Mouse (Mus musculus) hindbrain, embryonic 15.5 days (tissue): Measurements from ENCODE around the gene Bcl2a1a. TPM values are rescaled to one million over a fixed set of nuclear protein-coding genes. Genes with fewer than 3 reads are reported as not detected.
"Not testable (repeated sequence)": the region's sequence is repeated elsewhere in the genome, so short reads cannot be mapped to it uniquely, and the experiment has no call there.

Experiments
- ATAC-seq: fragments of 200-750 bp; cut with Nextera tagmentation; 2 replicates; pipeline ENCODE4 v1.8.0; 2017; ENCODE audit warnings: low read depth, moderate number of reproducible peaks, moderate TSS enrichment; ENCODE audit not compliant: low FRiP score
- H3K27ac ChIP-seq: fragments of 300-500 bp; sonication (generic); replicated peaks from 2 replicates; pipeline ENCODE4 v1.5.1; 2015; ENCODE audit warnings: mild to moderate bottlenecking, inconsistent platforms
- H3K27me3 ChIP-seq: fragments of 300-500 bp; sonication (generic); 2 replicates; pipeline ENCODE4 v1.6.1; 2015; ENCODE audit warnings: control low read depth, inconsistent platforms
- H3K36me3 ChIP-seq: fragments of 300-500 bp; sonication (generic); 2 replicates; pipeline ENCODE4 v1.6.1; 2015; ENCODE audit warnings: control low read depth, inconsistent platforms
- H3K4me1 ChIP-seq: fragments of 300-500 bp; sonication (generic); replicated peaks from 2 replicates; pipeline ENCODE4 v1.6.1; 2015; ENCODE audit warnings: control low read depth, inconsistent platforms
- H3K4me2 ChIP-seq: fragments of 300-500 bp; sonication (generic); 2 replicates; pipeline ENCODE4 v1.6.1; 2015; ENCODE audit warnings: moderate library complexity, mild to moderate bottlenecking, inconsistent platforms
- H3K4me3 ChIP-seq: fragments of 300-500 bp; sonication (generic); 2 replicates; pipeline ENCODE4 v1.5.1; 2015; ENCODE audit warnings: mild to moderate bottlenecking, inconsistent platforms
- H3K9ac ChIP-seq: fragments of 300-500 bp; sonication (generic); 2 replicates; pipeline ENCODE4 v1.6.1; 2015; ENCODE audit warnings: inconsistent platforms
- H3K9me3 ChIP-seq: fragments of 300-500 bp; sonication (generic); 2 replicates; pipeline ENCODE4 v1.6.1; 2016; ENCODE audit warnings: control low read depth, inconsistent platforms
- polyA plus RNA-seq: library from polyadenylated mRNA; unstranded; fragments of >200 nt; fragmentation: Nextera tagmentation; extraction: Ambion mirVana; gene quantifications from 2 replicates; pipeline ENCODE4 v1.2.1, GENCODE M21; 2015

Gene Bcl2a1a
- polyA plus RNA-seq, 1 experiment from 2014 or later, result not detected

GRCm38 (mm10) chr9:89001541-89001940 is 44.8 kb downstream of the Bcl2a1a start:
- not testable (repeated sequence) for ATAC-seq, H3K9ac ChIP-seq, H3K27ac ChIP-seq, H3K4me3 ChIP-seq, H3K27me3 ChIP-seq, H3K4me1 ChIP-seq, H3K36me3 ChIP-seq, H3K4me2 ChIP-seq, H3K9me3 ChIP-seq

Other genes starting within 250 kb of the Bcl2a1a start
- 39.5 and 45.4 TPM in 2 replicates for gene Mthfsl, start 236.6 kb upstream of the Bcl2a1a start, polyA plus RNA-seq
- 0.25 and 0.41 TPM in 2 replicates for gene Bcl2a1d, start 225.0 kb upstream of the Bcl2a1a start, polyA plus RNA-seq
- not detected in 2 replicates for gene Trim43c, start 117.7 kb upstream of the Bcl2a1a start, polyA plus RNA-seq
- gene Trim43b, start 135.9 kb downstream of the Bcl2a1a start, polyA plus RNA-seq, result not detected in 2 replicates
- 1.1 and 2.0 TPM in 2 replicates for gene Bcl2a1b, start 242.3 kb downstream of the Bcl2a1a start, polyA plus RNA-seq
- gene Gm29094, start 242.5 kb downstream of the Bcl2a1a start, polyA plus RNA-seq, result not detected in 2 replicates